Mouse (Mus musculus) right cerebral cortex, postnatal 14 days (tissue): ENCODE measurements around the gene Csnk2b.

Experiments used
- DNase-seq: peaks from one replicate; pipeline ENCODE4 v3.0.0; 2022

Gene Csnk2b

DNA sequence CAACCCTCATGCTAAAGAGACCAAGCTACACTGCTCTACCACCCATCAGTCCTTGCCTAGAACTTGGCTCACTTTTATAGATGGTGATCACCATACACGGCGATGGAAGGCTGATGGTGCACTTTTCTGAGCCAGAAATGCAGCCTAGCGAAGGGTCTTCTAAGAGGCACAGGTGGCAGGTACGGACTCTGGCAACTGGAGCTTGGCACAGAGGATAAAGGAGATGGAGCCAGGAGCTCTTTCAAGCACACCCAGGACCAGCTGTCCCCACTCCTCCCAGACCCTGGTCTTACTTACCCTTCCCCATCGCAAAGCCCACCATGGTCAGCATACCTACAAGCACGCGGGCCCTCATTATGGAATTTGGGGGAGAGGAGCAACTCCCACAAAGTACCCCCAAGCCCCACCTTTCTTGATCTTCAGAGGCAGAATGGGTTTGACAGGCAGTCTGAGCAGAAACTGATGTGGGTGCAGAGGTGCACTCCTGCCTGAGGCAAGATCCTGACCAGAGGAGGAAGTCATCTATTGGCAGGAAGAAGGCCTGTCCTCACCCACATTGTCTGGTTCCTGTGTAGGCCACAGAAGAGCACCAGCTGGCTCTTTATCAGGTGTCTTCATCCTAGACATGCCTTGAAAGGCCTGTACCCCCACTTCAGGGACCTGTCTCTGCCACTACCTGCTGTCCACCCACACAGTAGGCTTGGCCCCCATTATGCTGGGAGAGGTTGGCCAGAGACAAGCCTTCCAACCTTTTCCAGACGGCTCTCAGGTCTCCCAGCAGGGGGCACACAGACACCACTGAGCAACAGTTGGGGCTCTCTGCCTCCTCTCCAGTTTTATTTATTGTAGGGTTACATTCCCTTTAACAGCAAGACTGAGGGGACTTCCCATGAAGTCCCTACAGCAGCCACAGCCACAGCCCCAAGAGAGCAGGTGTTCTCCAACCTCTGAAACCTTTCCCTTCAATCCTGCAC is 6.5 kb downstream of the Csnk2b start, which contains the start of gene Ly6g5b:
Ly6g5b (minus strand) TSS at position 383 of the 974 bp plus-strand sequence.
- no peak for DNase-seq

GRCm38 (mm10) chr17:35111774-35112173 is 10.1 kb downstream of the Csnk2b start:
- DNase-seq: no peak

DNA sequence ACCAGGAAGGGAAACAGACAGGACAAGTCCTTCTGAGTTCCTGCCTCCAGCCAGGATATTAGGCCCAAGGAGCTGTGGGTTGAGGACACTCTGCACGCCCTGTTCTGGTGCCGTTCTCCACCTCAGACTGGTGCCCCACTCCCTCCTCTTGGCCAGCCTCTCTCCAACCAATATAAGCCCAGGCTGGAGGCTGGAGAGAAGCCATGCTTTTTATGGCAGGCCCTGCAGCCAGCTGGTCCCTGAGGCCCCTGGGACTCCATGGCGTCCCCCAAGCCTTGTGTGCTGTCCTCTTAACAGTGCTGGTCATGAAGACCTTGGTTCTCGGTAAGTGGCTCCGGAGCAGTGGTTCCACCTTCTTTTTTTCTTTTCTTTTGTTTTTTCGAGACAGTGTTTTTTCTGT is 13.8 kb downstream of the Csnk2b start, which contains the start of gene Ly6g5c:
Ly6g5c (plus strand) TSS at position 183 of the 400 bp plus-strand sequence.
- no peak for DNase-seq

- no peak for DNase-seq
Observed at GRCm38 (mm10) chr17:35106522-35106921, 15.3 kb downstream of the Csnk2b start.

GRCm38 (mm10) chr17:35105740-35106389 is 16.0 kb downstream of the Csnk2b start:
- peak; percentile 43 for DNase-seq

GRCm38 (mm10) chr17:35104754-35105153 is 17.1 kb downstream of the Csnk2b start:
- DNase-seq: no peak

DNA sequence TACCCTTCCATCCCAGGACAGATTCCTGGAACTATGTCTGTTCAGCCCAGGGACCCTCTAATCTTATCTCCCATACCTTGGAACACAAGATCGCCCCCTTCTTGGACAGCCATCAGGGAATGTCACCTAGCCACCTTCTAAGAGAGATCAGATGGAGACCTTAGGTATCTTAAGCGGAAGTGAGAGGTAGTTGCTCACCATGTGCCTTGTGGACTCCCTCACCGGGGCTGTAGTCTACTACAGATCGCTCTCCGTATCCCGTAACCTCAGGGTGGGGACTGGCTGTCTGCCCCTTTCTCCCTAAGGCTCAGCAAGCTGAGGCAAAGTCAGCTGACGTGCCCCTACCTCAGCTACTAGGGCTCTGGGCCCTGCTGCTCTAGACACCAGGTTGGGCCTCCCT is 17.8 kb downstream of the Csnk2b start:
- no peak for DNase-seq

- DNase-seq: no peak
Observed at GRCm38 (mm10) chr17:35103221-35103690, 18.6 kb downstream of the Csnk2b start.

GRCm38 (mm10) chr17:35102299-35102698 is 19.6 kb downstream of the Csnk2b start:
- no peak for DNase-seq

DNA sequence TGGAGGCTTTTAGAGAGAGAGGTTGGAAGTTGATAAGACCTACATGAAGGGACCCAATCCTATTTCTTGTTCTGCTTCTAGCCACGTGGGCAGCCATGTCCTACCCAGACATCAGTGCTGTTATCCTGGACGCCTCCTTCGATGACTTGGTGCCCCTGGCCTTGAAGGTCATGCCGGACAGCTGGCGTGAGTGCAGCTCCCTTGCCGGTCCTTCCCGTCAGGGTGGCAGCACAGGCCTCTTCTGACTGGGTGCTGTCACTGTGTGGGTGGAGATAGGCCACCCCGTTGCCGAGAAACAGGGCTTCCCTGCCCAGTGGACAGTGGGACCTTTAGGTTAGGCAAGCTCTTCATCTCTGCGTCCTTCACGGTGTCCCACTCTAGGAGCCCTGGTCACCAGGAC is 20.7 kb downstream of the Csnk2b start:
- no peak for DNase-seq

DNA sequence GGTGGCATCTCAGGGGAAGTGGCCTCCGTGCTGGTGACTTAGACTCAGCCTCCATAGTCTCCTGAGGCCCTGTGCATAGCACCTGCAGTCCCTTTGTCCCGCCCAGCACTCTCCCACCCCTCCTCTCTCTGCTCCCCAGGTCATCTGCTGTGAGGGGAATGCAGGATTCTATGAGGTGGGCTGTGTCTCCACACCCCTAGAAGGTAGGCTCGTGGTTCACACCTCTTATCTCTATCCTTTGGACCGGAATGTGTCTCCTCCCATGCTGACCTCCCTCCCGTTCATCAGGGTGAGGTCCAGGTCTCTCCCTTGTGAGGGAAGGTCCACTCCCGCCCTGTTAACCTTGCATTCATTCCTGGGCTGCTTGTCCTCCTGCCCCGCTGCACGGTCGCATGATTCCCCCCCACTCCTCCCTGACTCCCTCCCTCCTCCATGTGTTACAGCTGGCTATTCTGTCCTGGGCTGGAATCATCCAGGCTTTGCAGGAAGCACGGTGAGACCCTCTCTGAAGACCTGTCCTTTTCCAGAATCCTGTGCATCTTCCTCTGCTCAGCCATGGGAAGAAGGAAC is 21.6 kb downstream of the Csnk2b start:
- no peak for DNase-seq

DNA sequence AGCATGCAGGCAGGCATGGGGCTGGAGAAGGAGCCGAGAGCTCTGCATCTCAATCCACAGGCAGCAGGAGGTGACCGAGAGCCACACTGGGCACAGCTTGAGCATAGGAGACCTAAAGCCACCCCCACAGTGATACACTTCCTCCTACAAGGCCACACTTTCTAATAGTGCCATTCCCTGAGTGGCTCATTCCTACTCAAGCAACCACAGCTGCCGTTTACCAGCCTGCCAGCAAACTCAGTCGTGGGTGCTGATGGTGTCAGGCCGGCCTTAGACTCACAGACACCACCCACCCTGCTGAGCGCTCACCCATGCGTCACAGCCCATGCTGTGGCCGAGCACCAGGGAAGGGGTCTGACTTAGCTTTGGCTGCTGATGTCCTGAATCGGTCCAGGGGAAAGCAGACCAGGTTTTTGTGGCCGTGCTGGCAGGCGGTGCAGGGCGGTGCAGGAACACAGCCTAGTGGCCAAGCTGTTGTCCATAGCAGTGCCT is 24.6 kb downstream of the Csnk2b start:
- peak; percentile 49 for DNase-seq

DNA sequence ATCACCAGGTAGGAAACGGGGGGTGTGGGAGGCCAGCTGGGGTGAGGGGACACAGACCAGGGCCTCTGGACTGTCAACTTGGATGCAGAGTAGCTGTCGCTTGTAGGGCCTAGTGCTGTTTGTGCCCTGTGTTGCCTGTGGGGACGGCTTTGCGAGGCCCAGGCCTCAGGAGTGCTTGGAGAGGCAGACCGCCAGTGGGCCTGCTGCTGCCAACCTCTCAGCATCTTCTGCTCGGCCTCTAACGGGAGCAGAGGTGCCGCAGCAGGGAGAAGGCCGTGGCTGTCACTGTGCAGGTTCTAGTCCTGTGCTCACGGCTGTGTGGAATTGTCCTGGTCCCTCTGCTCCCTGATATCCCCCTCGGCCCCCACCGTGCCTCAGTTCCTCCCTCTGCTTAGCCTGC is 25.3 kb downstream of the Csnk2b start:
- no peak for DNase-seq

DNA sequence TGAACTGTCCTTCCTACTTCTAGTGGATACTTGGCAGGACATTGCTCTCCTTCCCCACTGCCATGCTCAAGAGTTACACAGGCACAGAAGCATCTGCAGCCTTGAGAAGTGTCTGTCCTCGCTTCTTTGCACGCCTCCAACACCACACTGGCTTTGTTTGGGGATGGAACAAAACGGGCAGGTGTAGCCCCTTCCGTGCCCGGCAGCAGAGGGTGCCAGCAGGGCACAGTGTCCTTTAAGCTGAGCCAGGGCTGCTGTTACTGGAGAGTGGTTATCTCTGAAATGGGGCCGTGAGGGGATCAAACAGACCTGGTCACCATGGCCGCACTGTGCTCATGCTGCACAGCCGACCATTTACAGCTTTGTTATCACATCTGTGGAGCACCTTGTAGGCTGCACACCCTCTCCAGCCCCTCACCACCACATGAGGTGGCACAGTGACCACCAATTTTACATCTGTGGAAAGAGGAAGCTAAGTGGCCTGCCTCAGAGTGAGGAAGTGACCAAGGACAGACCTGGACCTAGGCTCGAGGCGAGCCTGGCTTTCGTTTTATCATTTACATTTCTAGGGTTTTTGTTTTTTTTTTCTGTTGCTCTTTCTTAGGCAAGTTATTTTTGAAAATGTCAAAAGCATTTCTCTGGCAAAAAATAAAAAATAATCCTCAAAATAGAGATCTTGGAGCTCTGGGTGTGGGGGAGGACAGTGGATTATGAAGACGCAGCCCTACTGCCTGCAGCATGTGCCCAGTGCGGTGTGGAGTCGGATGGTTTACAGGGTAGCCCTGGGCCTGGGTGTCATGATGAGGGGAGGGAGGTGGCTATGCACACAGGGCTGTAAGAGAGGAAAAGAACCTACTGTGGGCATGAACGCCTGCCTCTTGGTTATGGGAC is 27.1 kb downstream of the Csnk2b start:
- no peak for DNase-seq

DNA sequence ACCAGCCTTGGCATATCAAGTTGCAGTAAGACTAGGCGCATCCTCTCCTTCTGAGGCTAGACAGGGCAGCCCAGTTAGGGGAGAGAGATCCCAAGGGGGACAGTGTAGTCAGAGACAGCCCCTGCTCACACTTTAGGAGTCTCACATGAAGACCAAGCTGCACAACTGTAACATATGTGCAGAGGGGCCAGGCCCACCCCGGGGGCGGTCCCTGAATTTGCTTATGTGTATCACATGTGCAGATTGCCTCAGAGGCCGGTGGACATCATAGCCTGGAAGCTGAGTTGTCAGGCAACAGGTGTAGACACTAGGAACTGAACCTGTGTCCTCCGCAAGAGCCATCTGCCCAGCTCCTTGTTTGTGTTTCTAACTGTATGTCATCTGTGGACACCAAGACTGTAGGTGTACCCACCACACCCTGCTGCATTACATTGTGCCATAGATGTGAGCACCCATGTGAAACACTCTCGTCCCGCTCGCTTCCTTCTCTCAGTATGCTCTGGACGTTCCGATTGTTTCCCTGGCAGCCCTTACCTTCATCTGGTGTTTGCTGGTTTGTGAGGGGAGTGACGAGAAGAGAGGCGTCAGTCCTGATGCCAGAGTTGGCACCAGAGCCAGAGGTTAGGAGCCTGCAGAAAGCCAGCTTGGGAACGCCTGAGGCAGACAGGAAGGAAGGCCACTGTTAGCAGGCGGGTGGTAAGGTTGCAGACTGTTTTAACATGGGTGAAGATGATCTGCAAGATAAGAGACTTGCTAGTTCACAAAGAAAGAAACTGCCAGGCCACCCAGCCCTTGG is 29.3 kb downstream of the Csnk2b start:
- DNase-seq: no peak

GRCm38 (mm10) chr17:35090166-35090932 is 31.5 kb downstream of the Csnk2b start:
- DNase-seq: no peak

DNA sequence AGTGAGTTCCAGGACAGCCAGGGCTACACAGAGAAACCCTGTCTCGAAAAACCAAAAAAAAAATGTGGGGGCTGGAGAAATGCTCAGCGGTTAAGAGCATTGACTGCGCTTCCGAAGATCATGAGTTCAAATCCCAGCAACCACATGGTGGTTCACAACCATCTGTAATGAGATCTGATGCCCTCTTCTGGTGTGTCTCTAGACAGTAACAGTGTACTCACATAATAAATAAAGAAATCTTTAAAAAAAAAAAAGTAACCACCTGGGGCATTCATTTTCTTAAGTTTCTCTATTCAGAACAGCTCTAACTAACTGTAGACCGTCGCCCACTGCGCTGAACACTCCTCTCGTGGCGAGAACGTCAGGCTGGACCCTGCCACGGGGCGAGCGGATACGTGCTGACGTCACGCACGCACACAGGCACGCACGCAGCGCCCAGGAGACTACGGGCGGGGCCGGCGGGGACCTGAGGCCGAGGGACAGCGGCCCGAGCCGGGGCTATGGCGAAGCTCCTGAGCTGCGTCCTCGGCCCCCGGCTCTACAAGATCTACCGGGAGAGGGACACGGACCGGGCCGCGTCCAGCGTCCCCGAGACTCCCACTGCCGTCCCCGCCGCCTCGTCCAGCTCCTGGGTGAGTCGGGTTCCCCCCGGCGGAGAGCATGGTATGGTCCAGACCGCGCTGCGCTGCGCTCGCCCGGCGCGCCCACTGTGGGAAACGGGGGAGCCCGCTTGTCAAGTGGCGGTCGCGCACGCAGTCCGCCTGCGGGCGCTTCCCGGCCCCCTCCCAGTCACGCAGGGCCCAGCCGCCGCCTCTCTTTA is 32.8 kb downstream of the Csnk2b start, which contains the start of gene Abhd16a:
Abhd16a (plus strand) TSS at position 439 of the 820 bp plus-strand sequence.
- peak; percentile 93 for DNase-seq

DNA sequence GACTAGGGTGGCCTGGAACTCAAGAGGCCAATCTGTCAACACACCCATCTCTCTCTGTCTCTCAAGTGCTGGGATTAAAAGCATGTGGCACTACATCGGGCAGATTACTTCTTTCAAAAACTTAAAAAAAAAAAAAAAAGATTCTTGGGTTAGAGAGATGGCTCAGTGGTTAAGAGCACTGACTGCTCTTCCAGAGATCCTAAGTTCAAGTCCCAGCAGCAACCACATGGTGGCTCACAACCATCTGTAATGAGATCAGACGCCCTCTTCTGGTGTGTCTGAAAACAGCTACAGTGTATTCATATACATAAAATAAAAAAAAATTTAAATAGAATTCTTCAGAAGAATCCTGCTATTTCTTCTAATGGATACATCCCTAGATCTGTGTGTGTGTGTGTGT is 33.7 kb downstream of the Csnk2b start:
- no peak for DNase-seq

DNA sequence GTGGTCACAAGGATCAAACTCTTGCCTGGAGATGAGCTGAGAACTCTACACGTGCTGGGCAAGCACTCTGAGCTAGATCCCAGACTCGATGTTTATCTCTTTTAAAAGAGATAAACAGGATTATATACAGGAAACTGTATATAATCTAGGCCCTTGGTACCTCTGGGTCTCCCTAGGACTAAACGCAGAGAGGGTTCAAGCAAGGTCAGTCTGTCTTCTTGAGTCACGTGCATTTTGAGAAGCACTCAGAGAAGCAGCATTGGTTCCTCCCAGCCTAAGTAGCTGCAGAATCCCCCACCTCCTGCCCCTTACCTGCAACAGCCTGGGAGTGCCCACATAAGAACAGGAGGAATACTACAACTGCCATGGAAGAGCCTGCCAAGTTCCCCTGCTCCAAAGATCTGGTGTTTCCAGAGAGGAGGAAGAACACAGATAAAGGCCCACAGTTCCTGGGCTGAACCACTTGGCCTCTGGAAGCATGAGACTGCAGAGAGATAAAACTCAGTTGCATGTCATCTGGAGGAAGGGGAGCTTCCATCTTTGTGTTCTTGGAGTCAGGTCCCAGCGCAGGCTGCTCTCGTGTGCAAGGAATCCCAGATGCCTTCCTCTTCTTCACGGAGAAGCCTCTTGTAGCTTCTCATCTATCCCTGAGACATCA is 36.5 kb downstream of the Csnk2b start, which contains the start of gene Ly6g6f:
Ly6g6f (minus strand) TSS at position 403 of the 658 bp plus-strand sequence.
- DNase-seq: no peak
